Mouse (Mus musculus) lung, embryonic 15.5 days (tissue): Measurements from ENCODE around the gene Rpl18. TPM values are rescaled to one million over a fixed set of nuclear protein-coding genes. Genes with fewer than 3 reads are reported as not detected.

Experiments
- polyA plus RNA-seq: library from polyadenylated mRNA; unstranded; fragments of >200 nt; fragmentation: Nextera tagmentation; extraction: Ambion mirVana; gene quantifications from 2 replicates; pipeline ENCODE4 v1.2.1, GENCODE M21; 2015

Gene Rpl18
- polyA plus RNA-seq, 1 experiment from 2014 or later: 1,016 TPM

Other genes starting within 250 kb of the Rpl18 start
- gene Bax, start 248.6 kb upstream of the Rpl18 start, polyA plus RNA-seq: 161 and 176 TPM in 2 replicates
- 0.33 and 0.74 TPM in 2 replicates for gene Tulp2, start 233.6 kb upstream of the Rpl18 start, polyA plus RNA-seq
- gene Gm45808, start 228.6 kb upstream of the Rpl18 start, polyA plus RNA-seq: not detected in 2 replicates
- 2.8 and 3.4 TPM in 2 replicates for gene Dhdh, start 226.7 kb upstream of the Rpl18 start, polyA plus RNA-seq
- gene Nucb1, start 205.1 kb upstream of the Rpl18 start, polyA plus RNA-seq: 230 and 238 TPM in 2 replicates
- gene Ppp1r15a, start 189.2 kb upstream of the Rpl18 start, polyA plus RNA-seq: 21.9 and 22.9 TPM in 2 replicates
- gene Plekha4, start 189.1 kb upstream of the Rpl18 start, polyA plus RNA-seq: 2.2 and 3.3 TPM in 2 replicates
- gene Hsd17b14, start 160.6 kb upstream of the Rpl18 start, polyA plus RNA-seq: 1.5 and 1.7 TPM in 2 replicates
- 57.7 and 62.5 TPM in 2 replicates for gene Bcat2, start 145.3 kb upstream of the Rpl18 start, polyA plus RNA-seq
- gene Fgf21, start 100.0 kb upstream of the Rpl18 start, polyA plus RNA-seq: 0.42 TPM in 1 of 2 replicates, not detected in the other
- gene Fut1, start 98.2 kb upstream of the Rpl18 start, polyA plus RNA-seq: 0.47 and 0.49 TPM in 2 replicates
- 0.15 and 0.29 TPM in 2 replicates for gene Izumo1, start 93.6 kb upstream of the Rpl18 start, polyA plus RNA-seq
- 32.4 and 33.3 TPM in 2 replicates for gene Rasip1, start 88.0 kb upstream of the Rpl18 start, polyA plus RNA-seq
- gene Mamstr, start 75.5 kb upstream of the Rpl18 start, polyA plus RNA-seq: 7.7 and 9.5 TPM in 2 replicates
- gene Fut2, start 49.1 kb upstream of the Rpl18 start, polyA plus RNA-seq: 0.57 and 0.69 TPM in 2 replicates
- gene Ntn5, start 31.4 kb upstream of the Rpl18 start, polyA plus RNA-seq: 0.52 and 0.69 TPM in 2 replicates
- gene Sec1, start 21.1 kb upstream of the Rpl18 start, polyA plus RNA-seq: 0.21 and 0.42 TPM in 2 replicates
- 2.4 and 4.6 TPM in 2 replicates for gene Car11, start 15.6 kb upstream of the Rpl18 start, polyA plus RNA-seq
- gene Dbp, start 10.4 kb upstream of the Rpl18 start, polyA plus RNA-seq: 2.7 and 3.1 TPM in 2 replicates
- gene Sphk2, start 2.5 kb downstream of the Rpl18 start, polyA plus RNA-seq: 26.4 and 26.5 TPM in 2 replicates
- gene Fam83e, start 5.8 kb downstream of the Rpl18 start, polyA plus RNA-seq: 1.4 and 1.5 TPM in 2 replicates
- not detected in 2 replicates for gene Spaca4, start 10.4 kb downstream of the Rpl18 start, polyA plus RNA-seq
- gene Lmtk3, start 68.3 kb downstream of the Rpl18 start, polyA plus RNA-seq: 1.1 and 1.4 TPM in 2 replicates
- 6.1 and 7.8 TPM in 2 replicates for gene Sult2b1, start 69.2 kb downstream of the Rpl18 start, polyA plus RNA-seq
- 115 and 122 TPM in 2 replicates for gene Cyth2, start 99.1 kb downstream of the Rpl18 start, polyA plus RNA-seq
- gene Kcnj14, start 109.3 kb downstream of the Rpl18 start, polyA plus RNA-seq: 0.79 and 0.84 TPM in 2 replicates
- 67.8 and 73.6 TPM in 2 replicates for gene Grwd1, start 115.5 kb downstream of the Rpl18 start, polyA plus RNA-seq
- gene Kdelr1, start 157.3 kb downstream of the Rpl18 start, polyA plus RNA-seq: 64.7 and 67.4 TPM in 2 replicates
- 0.50 and 0.57 TPM in 2 replicates for gene Grin2d, start 162.9 kb downstream of the Rpl18 start, polyA plus RNA-seq
- 1.1 and 1.2 TPM in 2 replicates for gene Syngr4, start 181.3 kb downstream of the Rpl18 start, polyA plus RNA-seq
- 5.5 and 5.6 TPM in 2 replicates for gene Tmem143, start 181.5 kb downstream of the Rpl18 start, polyA plus RNA-seq
- 170 and 177 TPM in 2 replicates for gene Emp3, start 205.9 kb downstream of the Rpl18 start, polyA plus RNA-seq
- 6.1 and 6.4 TPM in 2 replicates for gene Ccdc114, start 208.6 kb downstream of the Rpl18 start, polyA plus RNA-seq